Mouse (Mus musculus) frontal cortex, postnatal 10 days (tissue): Measurements from ENCODE around the gene Zfp524.
A peak's percentile ranks its signal among the peaks of the same experiment; 100 is the strongest.
"Not testable (repeated sequence)": the region's sequence is repeated elsewhere in the genome, so short reads cannot be mapped to it uniquely, and the experiment has no call there.

Source experiments
- DNase-seq, 2 experiments: peaks; one replicate each; pipeline ENCODE4 v3.0.0; 2022; ENCODE audit warnings: low spot score in 2 of 2, mixed read lengths in 1 of 2

Gene Zfp524

DNA sequence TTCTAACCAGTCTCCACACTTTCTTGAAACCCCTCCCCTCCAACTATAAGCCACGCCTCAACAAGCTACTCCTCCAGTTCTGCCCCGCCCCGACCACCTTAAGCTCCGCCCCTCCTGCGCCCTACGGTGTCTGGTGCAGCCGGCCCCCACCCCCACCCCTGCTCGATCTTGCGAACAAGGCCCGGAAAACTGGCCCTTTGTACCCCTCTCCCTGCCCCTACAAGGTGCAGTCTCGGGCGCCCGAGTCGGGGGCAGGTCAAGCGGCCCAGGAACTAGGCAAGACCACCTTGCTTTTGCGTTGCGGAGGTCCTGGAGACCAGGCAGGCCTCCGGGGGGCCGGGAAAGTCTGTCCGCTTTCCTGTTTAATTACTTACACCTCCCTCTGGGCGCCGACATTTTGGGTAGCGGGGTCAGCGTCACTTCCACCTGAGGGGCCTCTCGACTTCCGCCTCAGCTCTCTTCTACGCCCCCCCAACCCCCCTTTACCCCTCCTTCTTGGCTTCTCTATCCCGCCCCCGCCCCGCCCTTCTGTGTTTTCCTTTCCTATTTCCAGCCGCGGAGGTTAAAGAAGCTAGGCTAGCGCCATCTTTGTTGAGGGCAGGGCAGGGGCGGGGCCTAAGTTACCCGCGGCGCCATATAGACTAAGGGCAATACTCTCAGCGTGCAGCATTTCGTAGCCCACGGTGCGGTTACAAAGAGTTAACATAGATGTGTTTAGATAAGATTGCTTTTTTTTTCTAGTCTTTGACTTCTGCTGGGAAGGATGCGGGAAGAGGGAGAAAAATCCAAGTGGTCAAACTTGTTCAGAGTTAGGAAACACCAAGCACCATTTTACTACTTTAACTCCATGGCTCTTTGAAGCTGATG is at the start of gene Zfp524, which contains the start of gene Fiz1:
Gene Zfp524, plus strand, starts transcription at position 165 of the 867 bp plus-strand sequence.
Gene Fiz1, minus strand, starts transcription at position 447 of the 867 bp plus-strand sequence.
- peak; percentile 95 for DNase-seq

DNA sequence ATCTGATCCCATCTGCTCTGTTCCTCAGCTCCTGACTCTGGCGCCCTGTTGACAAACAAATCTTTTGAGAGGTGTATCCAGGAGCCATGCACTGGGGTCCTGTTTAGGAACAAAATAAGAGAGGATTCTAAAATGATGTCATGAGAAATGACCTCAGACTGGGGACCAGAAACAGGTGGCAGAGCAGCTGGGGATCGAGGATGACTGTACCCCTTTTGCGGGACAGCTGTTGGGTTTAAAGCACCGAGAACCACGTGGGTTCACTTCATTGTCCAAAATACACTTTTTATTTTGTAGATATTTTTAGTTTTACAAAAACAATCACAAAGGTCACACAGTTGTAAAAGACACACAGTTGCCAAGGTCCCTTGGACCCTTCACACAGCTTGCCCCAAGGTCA is 49.2 kb upstream of the Zfp524 start:
- DNase-seq: no peak

- no peak for DNase-seq
Measured at GRCm38 (mm10) chr7:4971068-4971467, 43.1 kb upstream of the Zfp524 start, which contains the start of gene Sbk3. Gene Sbk3 (minus strand): TSS chr7:4971168.

DNA sequence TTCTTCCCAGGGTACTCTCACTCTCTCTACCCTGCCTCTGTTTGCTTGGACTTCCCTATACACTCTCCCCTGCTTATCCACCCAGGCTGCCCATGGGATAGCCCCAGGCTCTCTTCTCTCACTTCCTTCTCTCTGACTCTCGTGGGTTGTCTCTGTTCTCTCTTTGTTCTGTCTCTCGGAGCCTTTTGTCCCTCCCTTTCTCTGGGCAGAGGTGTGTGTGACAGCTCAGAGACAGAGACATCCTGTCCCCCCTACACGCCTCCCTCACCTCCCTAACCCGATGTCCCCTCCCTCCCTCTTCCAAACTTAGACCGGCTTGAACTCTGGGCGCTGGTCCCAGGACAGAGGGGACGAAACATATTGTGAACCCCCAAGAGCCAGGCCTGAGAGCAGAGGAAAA is 42.5 kb upstream of the Zfp524 start:
- DNase-seq: no peak

DNA sequence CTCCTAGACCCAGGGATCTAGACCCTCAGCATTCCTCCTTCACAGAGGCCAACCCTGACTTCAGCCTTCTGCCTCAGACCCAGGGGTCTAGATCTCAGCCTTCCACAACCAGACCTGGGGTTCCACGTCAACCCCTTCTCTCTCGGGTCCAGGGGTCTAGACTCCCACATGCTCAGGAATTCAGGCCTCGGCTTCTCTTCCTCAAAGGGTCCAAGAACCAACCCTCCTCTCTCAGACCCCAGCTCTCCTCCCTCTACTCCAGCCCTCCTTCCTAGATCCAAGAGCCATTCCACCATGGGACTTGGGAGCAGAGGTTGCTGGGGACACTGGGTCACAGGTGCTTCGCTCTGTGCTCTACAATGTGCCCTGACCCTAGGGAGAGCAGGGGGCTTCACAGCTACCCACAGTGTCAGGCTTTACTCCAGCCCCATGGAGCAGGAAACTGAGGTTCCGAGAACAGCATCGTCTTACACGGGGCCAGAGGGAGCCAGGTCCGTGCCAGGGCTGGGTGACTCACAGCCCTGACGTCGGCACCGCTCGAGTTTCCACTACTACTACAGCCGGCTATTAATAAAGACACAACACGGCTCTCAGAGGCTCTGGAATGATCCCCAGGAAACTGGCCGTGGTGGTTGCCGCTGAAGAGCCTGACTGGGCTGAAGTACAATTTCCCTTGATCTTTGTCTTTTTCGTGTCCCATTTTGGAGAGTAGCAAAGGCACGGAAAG is 41.7 kb upstream of the Zfp524 start:
- no peak for DNase-seq

- no peak for DNase-seq
Measured at GRCm38 (mm10) chr7:4975455-4975854, 38.8 kb upstream of the Zfp524 start.

DNA sequence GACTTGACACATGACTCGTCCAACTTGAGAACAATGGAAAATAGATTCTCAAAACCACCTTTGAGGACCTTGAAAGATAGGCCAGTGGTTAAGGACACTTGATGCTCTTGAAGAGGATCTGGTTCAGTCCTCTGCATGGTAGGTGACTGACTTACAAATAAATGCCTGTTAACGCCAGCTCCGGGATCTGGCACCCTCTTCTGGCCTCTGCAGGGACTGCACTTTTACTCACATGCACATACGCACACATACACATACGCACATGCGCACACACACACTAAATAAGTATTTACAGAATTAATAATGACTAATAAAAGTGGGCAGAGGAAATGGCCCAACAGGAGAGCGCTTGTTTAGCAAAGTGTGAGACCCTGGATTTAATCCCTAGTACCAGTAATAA is 37.4 kb upstream of the Zfp524 start:
- no peak for DNase-seq

- no peak for DNase-seq
Measured at GRCm38 (mm10) chr7:4988250-4988649, 26.0 kb upstream of the Zfp524 start.

DNA sequence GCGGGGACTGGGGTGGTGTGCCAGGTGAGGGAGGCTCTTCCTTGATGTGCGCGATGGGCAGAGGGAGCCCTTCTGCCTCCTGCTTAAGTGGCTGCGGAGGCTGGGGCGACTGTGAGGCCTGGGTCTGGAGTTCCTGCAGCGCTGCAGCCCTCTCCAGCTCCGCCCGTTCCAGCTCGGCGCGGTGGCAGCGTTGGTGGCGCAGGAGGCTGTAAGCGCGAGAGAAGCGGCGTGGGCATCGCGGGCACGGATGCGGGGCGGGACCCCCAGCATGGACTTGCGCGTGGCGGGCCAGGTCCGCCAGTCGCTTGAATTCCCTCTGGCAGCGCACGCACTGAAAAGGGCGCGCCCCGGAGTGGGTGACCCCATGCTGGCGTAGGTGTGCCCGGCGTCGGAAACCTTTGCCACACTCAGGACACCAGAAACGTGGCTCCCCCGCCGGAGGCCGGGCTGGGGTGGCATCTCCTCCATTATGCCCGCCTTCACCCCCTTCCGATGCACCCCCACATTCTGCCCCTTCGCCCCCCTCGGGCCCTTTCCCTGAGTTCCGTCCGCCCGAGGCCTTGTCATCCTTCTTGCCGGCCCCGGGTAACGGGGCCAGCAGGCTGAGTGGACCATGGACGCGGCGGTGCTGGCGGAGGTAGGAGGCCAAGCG is 20.7 kb upstream of the Zfp524 start:
- no peak for DNase-seq

DNA sequence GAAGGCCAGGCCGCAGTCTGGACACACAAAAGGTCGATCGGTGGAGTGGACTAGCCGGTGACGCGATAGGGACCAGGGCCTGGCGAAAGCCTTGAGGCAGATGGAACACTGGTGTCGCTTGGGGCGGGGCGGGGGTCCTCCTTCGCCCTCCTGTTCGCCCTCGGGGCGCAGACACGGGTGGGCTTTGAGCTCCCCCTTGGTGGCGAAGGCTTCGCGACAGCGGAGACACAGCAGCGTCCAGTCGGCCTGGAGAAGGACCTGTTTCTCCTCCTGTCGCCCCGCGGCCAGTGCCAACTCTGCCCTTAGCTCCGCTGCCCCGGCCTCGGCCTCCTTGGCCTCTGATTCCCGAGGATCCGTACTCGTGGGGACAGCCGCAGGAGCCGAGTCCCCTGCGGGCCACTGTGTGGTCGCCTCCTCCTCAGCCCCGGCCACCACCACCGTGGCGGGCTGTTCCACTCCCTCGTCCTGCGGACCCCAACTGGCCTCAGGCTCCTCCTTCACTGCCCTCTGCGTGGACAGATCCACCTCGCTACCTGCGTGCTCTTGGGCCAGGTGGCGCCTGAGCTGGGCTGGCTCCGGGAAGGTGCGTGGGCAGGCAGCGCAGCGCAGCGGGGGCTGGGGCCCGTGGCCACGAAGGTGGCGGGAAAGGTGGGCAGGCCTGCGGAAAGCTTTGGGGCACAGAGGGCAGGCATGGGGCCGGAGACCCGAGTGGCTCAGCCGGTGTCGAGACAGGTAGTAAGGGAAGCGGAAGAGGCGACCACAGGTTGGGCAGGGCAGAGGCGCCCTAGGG is 20.0 kb upstream of the Zfp524 start:
- no peak for DNase-seq

DNA sequence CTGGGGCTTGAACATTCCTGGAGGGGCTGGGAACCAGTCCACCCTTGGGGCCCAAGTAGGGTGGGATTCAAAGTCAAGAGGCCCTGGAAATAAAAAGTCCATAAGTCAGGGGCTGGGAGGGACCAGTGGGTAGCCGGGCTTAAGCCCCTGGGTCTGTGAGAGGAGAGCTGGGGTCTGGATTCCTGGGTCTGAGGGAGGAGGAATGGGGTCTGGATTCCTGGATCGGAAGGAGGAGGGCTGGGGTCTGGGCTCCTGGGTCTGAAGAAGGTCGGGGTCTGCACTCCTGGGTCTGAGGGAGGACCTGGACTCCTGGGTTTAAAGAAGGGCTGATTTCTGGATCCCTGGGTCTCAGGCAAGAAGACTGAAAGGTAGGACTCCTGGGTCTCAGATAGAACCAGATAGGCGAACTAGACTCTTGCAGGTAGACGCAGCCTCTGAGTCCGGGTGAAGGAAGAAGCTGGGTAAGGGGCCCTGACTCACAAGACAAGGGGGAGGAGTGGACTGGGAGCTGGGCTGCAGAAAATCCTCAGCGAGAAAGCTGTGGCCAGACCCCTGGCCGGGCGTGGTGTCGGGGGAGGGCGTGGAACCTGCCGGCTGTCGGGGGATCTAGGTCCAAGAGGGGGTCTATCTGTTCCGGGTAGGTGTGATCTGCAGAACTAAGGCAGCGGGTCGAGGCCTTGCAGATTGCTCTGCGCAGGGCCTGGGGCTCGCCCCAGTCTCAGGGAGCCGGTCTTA is 18.8 kb upstream of the Zfp524 start:
- no peak for DNase-seq

DNA sequence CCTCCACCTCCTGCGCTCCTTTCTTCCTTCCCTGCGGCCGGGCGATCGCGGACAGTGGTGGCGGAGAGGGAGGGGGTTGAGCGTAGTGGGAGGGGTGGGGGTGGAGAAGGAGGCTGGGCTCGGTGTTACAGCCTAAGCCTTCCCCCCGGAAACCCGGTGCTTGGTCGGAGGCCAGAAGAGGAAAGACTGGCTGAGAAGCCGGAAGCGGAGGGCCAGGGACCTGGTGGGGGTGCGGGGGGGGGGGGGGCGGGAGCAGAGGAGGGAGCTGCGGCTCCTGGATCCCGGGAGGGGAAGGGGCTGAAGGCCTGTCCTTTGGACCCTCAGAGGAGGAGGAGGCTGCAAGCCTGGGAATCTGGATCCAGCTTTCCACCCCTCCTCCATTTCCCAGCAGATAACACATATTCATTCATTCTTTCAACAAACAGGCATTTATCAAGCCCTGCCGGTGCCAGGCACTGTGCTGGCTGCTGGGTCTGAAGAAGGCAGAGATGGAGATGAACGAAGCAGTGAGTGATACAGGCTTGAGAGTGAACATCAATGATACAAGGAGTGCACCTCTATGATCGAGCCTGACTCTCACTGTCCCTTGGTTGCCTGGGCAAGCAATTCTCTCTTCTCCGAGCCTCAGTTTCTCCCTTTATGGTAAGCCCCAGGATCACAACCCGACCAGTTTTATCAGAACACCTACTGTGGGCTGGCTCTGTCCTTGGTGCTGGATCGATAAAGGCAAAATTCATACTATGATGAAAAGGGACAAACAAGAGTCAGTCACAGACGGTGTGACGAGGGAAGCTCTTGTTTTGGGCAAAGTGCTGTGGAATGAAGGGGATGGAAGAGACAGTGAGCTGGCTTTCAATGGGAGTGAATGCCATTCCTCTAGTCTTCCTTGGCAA is 18.0 kb upstream of the Zfp524 start, which contains the start of gene Zfp579:
Gene Zfp579, minus strand, starts transcription at position 156 of the 893 bp plus-strand sequence.
- peak; percentile 85 to 92 for DNase-seq

- DNase-seq: no peak
Measured at GRCm38 (mm10) chr7:4996934-4997333, 17.3 kb upstream of the Zfp524 start.

GRCm38 (mm10) chr7:4999876-5000275 is 14.3 kb upstream of the Zfp524 start:
- no peak for DNase-seq

- not testable (repeated sequence) for DNase-seq
Measured at GRCm38 (mm10) chr7:5002876-5003275, 11.3 kb upstream of the Zfp524 start.

- DNase-seq: no peak
Measured at GRCm38 (mm10) chr7:5008229-5008628, 6.0 kb upstream of the Zfp524 start.

DNA sequence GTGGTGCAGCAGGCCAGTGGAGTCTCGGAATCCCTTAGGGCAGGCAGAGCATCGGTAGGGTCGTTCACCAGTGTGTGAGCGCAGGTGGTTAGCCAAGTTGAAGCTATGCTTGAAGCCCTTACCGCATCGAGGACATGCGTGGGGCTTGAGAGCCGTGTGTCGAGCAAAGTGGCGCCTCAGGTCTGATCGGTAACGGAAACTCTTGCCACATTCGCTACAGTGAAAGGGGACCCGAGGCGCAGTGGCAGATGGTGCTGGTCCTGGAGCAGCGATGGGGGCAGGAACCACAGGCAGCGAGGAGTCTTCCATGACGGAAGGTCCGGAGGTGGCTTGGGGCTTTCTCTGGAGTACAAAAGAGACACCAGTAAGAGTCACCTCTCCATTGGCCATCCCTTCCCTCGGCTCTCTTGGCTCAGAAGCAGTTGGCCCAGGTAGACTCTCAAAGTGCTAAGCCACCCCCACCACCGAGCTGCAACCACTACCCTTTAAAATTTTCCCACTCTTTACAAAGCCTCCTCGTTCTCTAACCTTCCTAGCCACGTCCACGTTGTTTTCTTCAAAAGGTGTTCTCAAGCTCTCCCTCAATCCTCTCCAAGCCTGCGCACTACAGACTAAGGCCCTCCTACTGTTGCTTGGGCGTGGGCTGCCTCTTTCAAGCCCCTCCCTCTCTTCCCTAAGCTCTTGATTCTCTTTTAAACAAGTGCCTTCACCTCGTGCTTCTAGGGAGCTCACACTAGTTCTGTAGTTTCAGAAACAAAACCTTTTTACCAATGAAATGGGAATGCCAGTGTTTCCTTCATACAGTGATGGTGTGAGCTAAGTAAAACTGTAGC is 1.3 kb upstream of the Zfp524 start:
- no peak for DNase-seq

GRCm38 (mm10) chr7:5015118-5016001 is 1.1 kb downstream of the Zfp524 start, which contains the start of gene Gm44973:
Gene Gm44973 (plus strand): TSS chr7:5015496.
- DNase-seq: peak; percentile 90 to 91
